Mouse (Mus musculus) Muller cell, postnatal 12 days (primary cell): ENCODE data around the gene Tjap1.

Experiments used
- DNase-seq: peaks from one replicate; pipeline ENCODE4 v3.0.0-alpha.2; 2015; ENCODE audit errors: inconsistent ontology term

The Tjap1 gene

DNA sequence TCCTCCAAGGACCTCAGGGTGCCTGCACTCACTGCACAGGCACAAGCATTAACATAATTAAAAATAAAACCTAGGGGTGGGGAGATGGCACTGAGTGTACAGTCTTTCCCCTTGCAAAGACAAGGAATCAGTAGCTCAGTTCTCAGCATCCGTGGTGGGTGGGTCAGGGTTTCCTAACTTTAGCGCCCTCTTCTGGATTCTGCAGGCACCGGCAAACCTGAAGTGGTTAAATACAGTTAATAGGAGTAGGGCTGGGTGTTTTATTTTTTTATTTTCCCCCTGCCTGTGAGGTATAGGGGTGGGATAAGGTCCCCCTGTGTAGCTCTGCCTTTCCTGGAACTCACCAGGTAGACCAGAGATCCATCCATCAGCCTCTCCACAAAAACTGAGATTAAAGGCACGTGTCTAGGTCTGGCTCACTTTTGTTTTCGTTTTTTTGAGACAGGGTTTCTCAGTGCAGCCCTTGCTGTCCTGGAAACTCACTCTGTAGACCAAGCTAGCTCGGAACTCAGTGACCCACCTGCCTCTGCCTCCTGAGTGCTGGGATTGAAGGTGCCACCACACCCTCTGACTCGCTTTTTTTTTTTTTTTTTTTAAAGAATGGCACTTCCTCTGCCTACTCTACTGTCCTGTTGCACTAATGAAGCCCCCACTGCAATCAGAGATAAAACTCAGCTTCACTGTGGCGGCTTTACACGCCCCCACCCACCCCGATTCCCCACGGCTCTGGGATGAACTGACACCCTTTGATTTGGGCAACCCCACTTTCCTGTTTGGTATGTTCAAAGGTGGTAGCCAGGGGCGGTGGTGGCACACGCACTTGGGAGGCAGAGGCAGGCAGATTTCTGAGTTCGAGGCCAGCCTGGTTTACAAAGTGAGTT lies 30.0 kb downstream of the Tjap1 start:
- DNase-seq: no peak

DNA sequence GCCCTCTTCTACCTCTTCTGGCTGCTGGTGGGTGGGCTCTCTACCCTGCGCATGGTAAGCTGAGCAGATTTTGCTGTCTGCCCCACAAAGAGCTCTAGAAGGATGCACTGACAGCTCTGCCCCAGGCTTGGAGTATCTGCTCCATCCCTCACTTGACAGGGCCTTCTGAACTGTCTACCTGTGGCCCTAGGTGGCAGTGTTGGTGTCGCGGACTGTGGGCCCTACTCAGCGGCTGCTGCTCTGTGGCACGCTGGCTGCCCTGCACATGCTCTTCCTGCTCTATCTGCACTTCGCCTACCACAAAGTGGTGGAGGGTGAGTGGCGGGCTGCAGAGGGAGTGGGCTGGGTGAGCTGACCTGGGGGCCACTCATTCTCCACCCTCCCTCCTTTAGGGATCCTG lies 31.7 kb downstream of the Tjap1 start:
- no peak for DNase-seq

DNA sequence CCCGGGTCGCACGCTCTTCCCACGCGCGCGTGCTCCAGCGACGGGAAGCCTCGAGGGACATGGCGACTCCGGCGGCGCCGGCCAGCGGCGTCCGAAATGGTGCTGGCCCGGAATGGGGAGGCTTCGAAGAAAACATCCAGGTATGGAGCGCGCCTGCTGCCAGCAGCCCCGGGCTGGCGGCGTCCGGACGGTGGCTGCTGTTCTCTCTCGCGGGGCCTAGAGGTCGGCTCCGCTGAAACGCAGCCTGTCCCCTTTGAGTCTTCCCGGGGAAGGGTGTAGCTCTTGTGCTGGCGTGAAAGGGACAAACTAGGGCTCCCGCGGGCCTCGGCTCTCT lies 34.7 kb downstream of the Tjap1 start:
- no peak for DNase-seq

DNA sequence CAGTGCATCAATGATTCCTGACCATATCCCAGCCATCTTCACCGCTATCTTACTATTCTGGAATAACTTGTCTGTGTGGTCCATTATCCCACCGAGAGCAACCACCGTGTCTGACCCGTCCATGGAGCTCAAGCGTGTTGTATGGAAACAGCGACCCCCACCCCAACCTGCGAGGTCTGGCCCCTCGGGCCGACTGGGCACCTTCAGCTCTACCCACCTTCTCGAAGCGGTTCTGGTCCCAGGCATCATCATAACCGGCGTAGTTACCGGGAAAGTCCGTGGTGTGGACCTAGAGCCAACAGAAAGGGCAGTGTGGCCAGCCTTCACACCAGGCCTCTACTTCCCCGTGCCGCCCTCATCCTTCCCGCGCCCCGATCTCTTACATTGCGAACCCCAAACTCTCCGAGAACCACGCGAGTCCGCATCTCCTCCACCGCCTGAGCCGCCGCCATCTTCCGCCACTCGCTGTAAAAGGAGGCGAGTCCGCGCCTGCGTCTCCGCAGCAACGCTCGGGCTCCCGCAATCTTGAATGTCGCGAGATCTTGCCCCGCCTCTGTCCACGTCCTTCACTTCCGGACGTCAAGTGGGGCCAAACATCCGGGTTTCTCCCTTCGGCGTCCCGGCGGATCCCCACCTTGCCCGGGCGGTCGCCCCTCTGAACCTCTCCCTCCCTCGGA lies 35.2 kb downstream of the Tjap1 start, which contains the start of the genes Polr1c and Yipf3:
TSS of gene Polr1c (minus strand) at position 543 of the 677 bp plus-strand sequence.
TSS of gene Yipf3 (plus strand) at position 569 of the 677 bp plus-strand sequence.
- DNase-seq: peak; percentile 91

DNA sequence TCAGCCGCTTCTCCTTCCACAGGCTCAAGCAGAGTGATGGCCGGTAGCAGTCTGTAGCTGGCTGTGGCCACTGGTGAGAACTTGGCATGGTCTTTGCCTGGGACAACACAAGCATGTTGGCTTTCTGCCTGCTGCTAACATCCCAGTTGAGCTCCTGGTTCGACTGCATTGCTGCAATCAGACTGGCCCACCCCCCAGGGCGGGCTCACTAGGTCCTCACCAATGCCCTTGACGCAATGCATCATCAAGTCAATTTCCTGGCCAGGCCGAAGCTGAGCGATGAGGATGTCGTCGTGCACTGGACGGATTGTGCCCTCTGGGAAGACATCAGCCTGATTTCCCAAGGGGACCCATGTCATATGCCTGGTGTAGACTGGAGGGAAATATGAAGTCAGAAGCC lies 38.2 kb downstream of the Tjap1 start:
- no peak for DNase-seq

DNA sequence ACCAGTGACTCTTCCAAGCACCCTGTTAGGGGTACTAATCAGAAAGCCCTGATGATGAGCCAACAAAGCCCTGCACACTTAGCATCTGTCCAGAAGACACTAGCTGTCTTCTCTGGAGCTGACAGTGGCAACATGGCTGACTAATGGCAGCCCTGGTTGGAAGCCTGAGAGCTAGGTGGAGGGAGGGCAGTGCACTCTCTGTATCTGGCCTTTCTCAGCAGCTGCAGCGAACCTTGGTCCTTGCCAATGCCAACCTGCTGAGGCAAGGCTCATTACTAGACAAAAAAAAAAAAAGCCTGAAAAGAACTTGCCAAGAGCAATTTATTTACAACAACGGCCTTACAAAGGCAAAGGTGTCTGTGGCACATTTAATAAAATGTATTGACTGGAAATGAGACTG lies 39.2 kb downstream of the Tjap1 start:
- DNase-seq: no peak

DNA sequence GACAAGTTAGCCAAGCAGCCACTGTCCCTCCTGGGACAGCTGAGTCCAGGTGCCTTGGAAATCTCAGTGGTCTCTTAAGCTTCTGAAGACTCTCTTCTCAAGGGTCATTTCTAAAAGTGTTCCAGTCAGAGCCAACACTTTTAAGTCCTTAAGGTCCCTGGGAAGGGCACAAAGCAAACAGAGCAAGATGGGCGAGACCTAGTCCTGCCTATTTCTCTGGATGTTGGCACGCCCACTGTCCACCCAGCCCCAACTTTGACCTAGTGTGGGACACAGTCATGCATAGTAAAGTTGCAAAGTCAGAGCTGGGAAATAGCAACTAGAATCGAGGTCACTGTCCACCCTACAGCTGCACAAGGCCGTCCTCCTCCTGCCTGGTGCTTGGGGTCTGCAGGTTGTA lies 39.8 kb downstream of the Tjap1 start:
- no peak for DNase-seq

DNA sequence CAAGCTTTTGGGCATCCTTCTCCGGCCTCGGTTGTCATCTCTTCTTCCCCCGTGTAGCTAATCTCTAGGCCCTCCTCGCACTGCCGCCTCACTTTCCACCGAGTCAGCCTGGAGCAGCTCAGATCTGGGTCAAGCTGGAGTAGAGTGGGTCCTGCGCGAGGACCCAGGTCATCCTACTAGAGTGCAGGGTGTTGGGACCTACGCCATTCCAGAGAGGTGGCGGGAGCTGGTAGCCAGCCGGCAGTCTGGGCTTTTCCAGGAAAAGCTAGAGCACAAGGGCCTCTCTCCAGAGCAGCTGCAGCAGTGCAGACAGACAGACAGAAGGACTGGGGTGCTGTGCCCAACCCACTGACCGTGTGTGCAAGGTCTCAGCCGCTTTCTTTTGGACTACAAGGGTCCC lies 40.6 kb downstream of the Tjap1 start:
- DNase-seq: no peak

DNA sequence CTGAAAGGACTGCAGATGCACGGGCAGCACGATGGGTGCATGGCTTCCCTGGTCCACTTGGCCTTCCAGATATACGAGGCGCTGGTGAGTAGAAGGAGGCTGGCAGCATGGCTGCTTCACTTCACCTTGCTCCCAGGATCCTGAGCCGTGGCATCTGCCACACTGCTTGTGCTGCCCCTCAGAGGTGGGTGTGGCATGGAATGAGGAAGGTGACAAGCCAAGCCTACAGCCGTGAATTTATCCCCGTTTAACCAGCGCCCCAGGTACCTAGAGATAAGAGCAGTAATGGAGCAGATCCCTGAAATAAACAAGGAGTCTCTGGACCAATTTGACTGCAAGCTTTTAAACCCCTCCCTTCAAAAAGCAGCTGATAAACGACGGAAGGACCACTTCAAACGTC lies 41.4 kb downstream of the Tjap1 start:
- no peak for DNase-seq

DNA sequence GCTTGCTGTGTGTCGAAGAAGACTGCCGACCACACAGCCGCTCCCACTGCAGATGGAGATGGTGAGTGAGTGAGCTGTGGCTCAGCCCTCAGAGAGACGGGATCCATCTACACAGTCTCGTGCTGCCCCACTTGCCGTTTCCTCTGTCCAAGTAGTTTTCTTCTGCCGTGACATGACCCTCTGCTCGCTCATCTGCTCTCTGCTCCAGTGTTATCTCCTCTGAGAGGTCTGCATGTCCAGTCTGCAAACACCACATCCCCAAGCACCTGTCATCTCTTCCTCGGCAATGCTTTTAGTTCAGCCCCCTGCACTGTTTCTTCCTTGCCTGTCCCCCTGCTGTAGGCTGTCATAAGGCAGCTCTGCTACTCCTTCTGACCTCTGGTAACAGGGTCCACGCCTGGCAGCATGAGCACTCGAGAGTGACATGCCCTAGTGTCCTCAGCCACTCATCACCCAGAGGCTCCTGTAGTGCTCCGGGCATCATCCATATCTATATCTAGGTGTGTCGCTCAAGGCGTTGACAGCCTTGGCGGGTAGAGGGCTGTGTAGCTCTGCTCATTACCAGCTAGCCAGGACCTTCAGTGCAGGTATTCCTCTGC lies 43.2 kb downstream of the Tjap1 start:
- DNase-seq: no peak

DNA sequence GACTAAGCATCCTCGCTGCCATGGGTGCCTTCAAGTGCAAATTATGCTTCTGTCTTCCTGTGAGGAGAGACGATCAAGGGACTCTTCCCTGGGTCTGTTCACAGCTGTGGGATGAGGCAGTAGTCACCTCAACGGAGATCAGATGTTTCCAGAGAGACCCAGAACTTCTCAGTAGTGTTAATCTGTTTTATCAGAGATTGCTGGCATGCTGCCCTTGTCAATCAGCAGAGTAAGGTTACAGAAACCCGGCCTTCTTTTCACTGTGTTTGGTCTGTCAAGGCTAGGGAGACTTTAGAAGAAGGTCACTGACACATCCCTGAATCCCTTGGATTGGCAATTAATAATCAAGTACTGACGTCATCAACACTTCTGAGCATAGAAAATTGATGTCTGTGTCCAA lies 45.3 kb downstream of the Tjap1 start:
- DNase-seq: no peak

DNA sequence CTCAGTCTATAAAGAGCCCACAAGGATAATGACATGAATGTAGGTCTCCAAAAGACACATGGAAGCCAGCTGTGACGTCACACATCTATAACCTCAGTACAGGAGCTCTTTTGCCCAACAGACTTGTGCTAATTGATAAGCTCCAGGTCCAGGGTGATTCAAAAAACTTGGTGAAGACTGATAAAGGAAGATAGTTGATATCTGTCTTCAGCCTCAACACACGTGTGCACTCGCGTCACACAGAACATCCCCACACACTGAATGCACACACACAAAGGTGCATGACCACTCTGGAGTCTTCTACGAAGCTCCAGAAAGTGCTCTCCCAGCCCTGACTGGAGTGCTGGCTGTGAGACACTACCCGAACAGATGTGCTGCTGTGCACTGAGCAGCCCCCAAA lies 45.7 kb downstream of the Tjap1 start:
- DNase-seq: no peak

DNA sequence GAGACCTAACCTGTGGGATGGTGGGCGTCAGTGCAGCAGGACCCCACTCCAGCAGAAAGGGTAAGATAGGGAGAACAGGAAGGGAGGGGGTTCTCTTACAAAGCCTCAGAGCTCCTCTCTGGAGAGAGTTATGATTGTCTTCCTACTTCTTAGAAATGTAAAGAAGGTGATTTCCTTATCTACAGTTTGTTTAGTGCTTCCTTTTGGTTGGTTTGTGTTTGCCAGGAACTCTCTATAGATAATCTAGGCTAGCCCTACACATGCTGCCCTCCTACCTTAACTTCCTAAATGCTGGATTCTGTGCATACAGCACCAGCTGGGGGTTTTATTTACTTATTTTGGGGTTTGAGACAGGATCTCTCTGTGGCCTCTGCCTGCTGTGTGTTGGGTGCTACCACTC lies 46.8 kb downstream of the Tjap1 start:
- DNase-seq: no peak

DNA sequence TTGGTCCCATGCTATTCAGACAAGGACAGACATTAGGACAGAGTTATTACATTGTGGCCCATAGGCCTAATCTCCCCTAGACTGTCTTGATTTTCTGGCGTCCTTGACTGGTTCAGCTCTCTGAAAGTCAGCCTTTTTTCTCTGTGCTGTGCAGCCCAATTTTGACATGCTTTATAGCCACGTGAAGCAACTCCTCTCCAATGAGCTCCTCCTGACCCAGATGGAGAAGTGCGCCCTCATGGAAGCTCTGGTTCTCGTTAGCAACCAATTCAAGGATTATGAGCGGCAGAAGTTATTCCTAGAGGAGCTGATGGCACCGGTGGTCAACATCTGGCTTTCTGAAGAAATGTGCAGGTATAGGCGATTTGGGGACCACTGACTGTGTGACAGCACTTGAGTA lies 55.2 kb downstream of the Tjap1 start:
- no peak for DNase-seq

DNA sequence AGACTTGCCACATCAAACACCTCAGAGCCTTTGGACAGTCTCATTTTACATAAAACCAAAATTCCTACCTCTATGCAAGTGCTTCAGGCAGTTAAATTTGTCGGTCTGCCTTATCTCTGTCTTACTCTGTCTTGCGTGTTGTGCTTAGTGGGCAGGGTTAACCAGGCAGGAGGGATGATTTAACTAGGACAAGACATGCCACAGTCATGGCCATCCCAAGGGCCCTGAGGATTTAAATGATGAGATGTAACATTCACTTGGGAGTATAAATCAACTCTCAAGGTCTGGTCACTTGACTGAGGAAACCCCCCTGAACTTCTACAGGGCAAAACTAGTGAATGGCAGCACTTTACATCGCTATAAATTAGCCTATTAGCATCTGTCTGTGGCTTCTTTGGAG lies 61.2 kb downstream of the Tjap1 start:
- no peak for DNase-seq

DNA sequence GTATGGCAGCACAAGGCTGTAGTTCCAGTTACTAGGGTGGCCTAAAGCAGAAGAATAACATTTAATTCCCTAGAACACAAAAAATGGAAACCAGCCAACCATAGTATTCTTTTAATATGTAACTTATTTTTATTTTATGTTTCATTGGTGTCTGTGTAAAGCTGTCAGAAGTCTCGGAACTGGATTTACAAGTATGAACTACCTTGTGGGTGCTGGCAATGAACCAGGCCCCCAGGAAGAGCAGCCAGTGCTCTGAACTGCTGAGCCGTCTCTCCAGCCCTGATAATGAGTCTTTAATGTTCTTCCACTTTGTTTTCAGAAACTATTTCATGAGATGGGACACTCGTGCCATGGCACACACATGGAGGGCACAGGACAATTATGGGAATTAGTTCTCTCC lies 72.3 kb downstream of the Tjap1 start:
- DNase-seq: no peak
